Comparison of ENCODE assay signal across 12 mouse cellular contexts in genomic region chr19:27147404-27147803, GRCm38 (mm10).
A peak's percentile ranks its signal among the peaks of the same experiment; 100 is the strongest.
DNase-seq lines count a peak whose midpoint lies in the region; ATAC-seq lines count a peak whose summit lies in the region.
"Had no signal": no experiment of that assay in that cellular context is flagged by ENCODE, and none has a peak within 500 bp of the region (broad histone marks: within the 10 kb centered on the region; RNA-seq: fewer than 3 reads in every experiment).

No protein-coding gene starts in this region.

- H3K4me3 ChIP-seq in kidney, embryonic 15.5 days (replicated peaks): no peak overlapping the region
- H3K4me3 ChIP-seq: liver, embryonic 12.5 days; midbrain, embryonic 13.5 days had no signal

- peaks cover 30% of the 10 kb centered on the region for H3K4me1 ChIP-seq in kidney, embryonic 15.5 days

- no peak overlapping the region for H3K9ac ChIP-seq in kidney, embryonic 15.5 days
- H3K9ac ChIP-seq: liver, embryonic 12.5 days; midbrain, embryonic 13.5 days had no signal

- no peaks in the 10 kb centered on the region for H3K36me3 ChIP-seq in kidney, embryonic 15.5 days
- H3K36me3 ChIP-seq: liver, embryonic 12.5 days; midbrain, embryonic 13.5 days had no signal

- 45% methylated on average over 12 of the region's 12 CpGs for WGBS in kidney, embryonic 15.5 days

- H3K4me2 ChIP-seq in kidney, embryonic 15.5 days: no peak overlapping the region
- H3K4me2 ChIP-seq: liver, embryonic 12.5 days; midbrain, embryonic 13.5 days had no signal

- no peaks in the 10 kb centered on the region for H3K9me3 ChIP-seq in kidney, embryonic 15.5 days (replicated peaks)
- H3K9me3 ChIP-seq: liver, embryonic 12.5 days; midbrain, embryonic 13.5 days had no signal

- DNase-seq in kidney, adult 11 months: peak; percentile 8
- peak; percentile 22 for DNase-seq in embryo, embryonic 11 days
- peak; percentile 2 for DNase-seq in heart, postnatal 25 days (ENCODE audit: low spot score)
- peak; percentile 37 for DNase-seq in lung, postnatal 10 days
- DNase-seq in yolk sac, embryonic 10.5 days (ENCODE audit: low spot score): no peak
- no peak for DNase-seq in spleen, postnatal 36 days (ENCODE audit: low spot score in 2 of 2)
- DNase-seq: cerebellum, postnatal 14 days had no signal

- H3K27me3 ChIP-seq in kidney, embryonic 15.5 days: no peaks in the 10 kb centered on the region
- H3K27me3 ChIP-seq: liver, embryonic 12.5 days had no signal

- no peak for ATAC-seq in kidney, embryonic 15.5 days (replicated peaks; ENCODE audit: low FRiP score)
- ATAC-seq in megakaryocyte progenitor cell, adult 5-6 weeks (replicated peaks; ENCODE audit: poor library complexity): no peak
- ATAC-seq: inflammation-experienced regulatory T-cells, adult 6 months; liver, embryonic 12.5 days; midbrain, embryonic 13.5 days had no signal

- no peak overlapping the region for H3K27ac ChIP-seq in kidney, embryonic 15.5 days
- H3K27ac ChIP-seq: liver, embryonic 12.5 days; midbrain, embryonic 13.5 days had no signal

- intact Hi-C loops in heart, postnatal 25 days (cut with DNase I): no loop called here

Comparison
In these comparisons a context has a peak if more than half of its experiments do, and no peak if none do; other contexts are left out.
1. DNase-seq: peak in kidney, adult 11 months (single experiment), embryo, embryonic 11 days (single experiment), heart, postnatal 25 days (single experiment) and lung, postnatal 10 days (single experiment); none in yolk sac, embryonic 10.5 days (single experiment) and spleen, postnatal 36 days (0 of 2).